Mouse (Mus musculus) heart, embryonic 11.5 days (tissue): ENCODE results near the gene Dnase1l3. TPM values are rescaled to one million over a fixed set of nuclear protein-coding genes. Genes with fewer than 3 reads are reported as not detected.

Experiments
- ATAC-seq: fragments of 200-750 bp; cut with Nextera tagmentation; replicated peaks from 2 replicates; pipeline ENCODE4 v1.8.0; 2017; ENCODE audit warnings: moderate library complexity; ENCODE audit not compliant: insufficient number of reproducible peaks, low FRiP score, low TSS enrichment
- H3K27ac ChIP-seq: fragments of 300-500 bp; sonication (generic); 2 replicates; pipeline ENCODE4 v1.5.1; 2014; ENCODE audit warnings: mild to moderate bottlenecking, low read depth, low read length
- H3K27me3 ChIP-seq: fragments of 300-500 bp; sonication (generic); 2 replicates; pipeline ENCODE4 v1.6.1; 2014; ENCODE audit warnings: mild to moderate bottlenecking, low read length, mixed read lengths; ENCODE audit not compliant: control insufficient read depth, insufficient read depth
- H3K36me3 ChIP-seq: fragments of 300-500 bp; sonication (generic); 2 replicates; pipeline ENCODE4 v1.6.1; 2014; ENCODE audit warnings: mild to moderate bottlenecking, low read length, moderate library complexity, mixed read lengths; ENCODE audit not compliant: control insufficient read depth, insufficient read depth
- H3K4me1 ChIP-seq: fragments of 300-500 bp; sonication (generic); 2 replicates; pipeline ENCODE4 v1.6.1; 2014; ENCODE audit warnings: low read length; ENCODE audit not compliant: control insufficient read depth, insufficient read depth
- H3K4me2 ChIP-seq: fragments of 300-500 bp; sonication (generic); 2 replicates; pipeline ENCODE4 v1.6.1; 2014; ENCODE audit warnings: mild to moderate bottlenecking, moderate library complexity
- H3K4me3 ChIP-seq: fragments of 300-500 bp; sonication (generic); 2 replicates; pipeline ENCODE4 v1.5.1; 2014; ENCODE audit warnings: low read depth, low read length
- H3K9ac ChIP-seq: fragments of 300-500 bp; sonication (generic); 2 replicates; pipeline ENCODE4 v1.6.1; 2014; ENCODE audit warnings: mild to moderate bottlenecking, low read depth, low read length, moderate library complexity
- H3K9me3 ChIP-seq: fragments of 300-500 bp; sonication (generic); replicated peaks from 2 replicates; pipeline ENCODE4 v1.6.1; 2016; ENCODE audit warnings: low read length; ENCODE audit not compliant: control insufficient read depth
- WGBS: fragments of 180-500 bp; shearing (Covaris S2); extraction: QIAGEN DNeasy Blood & Tissue Kit; methylation state at CpG from one replicate; pipeline ENCODE4 v1.1.7; 2014; ENCODE audit not compliant: insufficient replicate concordance; 5-methylcytosine and 5-hydroxymethylcytosine counted together
- polyA plus RNA-seq: library from polyadenylated mRNA; unstranded; fragments of >200 nt; fragmentation: Nextera tagmentation; extraction: Ambion mirVana; gene quantifications from 2 replicates; pipeline ENCODE4 v1.2.1, GENCODE M21; 2014

The Dnase1l3 gene
- polyA plus RNA-seq, 1 experiment from 2014 or later = 0.06 TPM

GRCm38 (mm10) chr14:7960616-7961015 lies 33.8 kb downstream of the Dnase1l3 start:
- Histone ChIP-seq H3K9ac (no peak overlapping the region), H3K36me3 (no peaks in the 10 kb centered on the region), H3K27me3 (no peaks in the 10 kb centered on the region), H3K9me3 (no peaks in the 10 kb centered on the region), H3K27ac (no peak overlapping the region), H3K4me2 (no peak overlapping the region), H3K4me3 (no peak overlapping the region), H3K4me1 (peaks cover 9% of the 10 kb centered on the region)
- WGBS = 49% methylated on average over 11 of the region's 11 CpGs
- ATAC-seq = no peak

DNA sequence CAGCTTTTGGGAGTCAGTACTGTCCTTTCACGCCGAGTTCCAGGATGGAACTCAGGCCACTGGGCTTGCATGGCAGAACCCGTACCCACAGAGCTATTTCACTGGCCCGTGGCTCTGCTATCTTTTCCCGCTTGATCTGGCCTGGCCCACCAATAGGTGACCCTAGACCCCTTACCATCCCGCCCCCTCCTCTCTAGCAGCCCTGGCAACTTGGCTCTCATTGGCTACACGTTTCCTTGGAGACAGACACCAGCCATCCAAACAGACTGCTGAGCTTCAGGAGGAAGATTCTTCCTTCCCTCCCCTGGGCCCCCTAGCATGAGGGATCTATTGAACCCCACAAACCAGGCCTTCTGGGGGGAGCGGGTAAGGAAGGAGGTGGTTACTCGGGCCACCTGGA lies 37.3 kb downstream of the Dnase1l3 start, which contains the start of gene Gm45521:
TSS of gene Gm45521 (plus strand) at position 240 of the 400 bp plus-strand sequence.
- 42% methylated on average over 9 of the region's 9 CpGs for WGBS
- Histone ChIP-seq H3K4me3 (no peak within 1 kb of the TSS), H3K4me1 (peaks cover 24% of the 10 kb centered on the region), H3K27ac (no peak within 1 kb of the TSS), H3K4me2 (no peak within 1 kb of the TSS), H3K27me3 (no peaks in the 10 kb centered on the region), H3K9ac (peak within 1 kb of the TSS; percentile 16; the same call in 1 of the 2 replicates), H3K36me3 (no peaks in the 10 kb centered on the region), H3K9me3 (no peaks in the 10 kb centered on the region)
- ATAC-seq = no peak

- peaks cover 25% of the 10 kb centered on the region for H3K4me1 ChIP-seq
- no peak overlapping the region for H3K27ac ChIP-seq
- no peak overlapping the region for H3K4me3 ChIP-seq
- no peaks in the 10 kb centered on the region for H3K9me3 ChIP-seq
- no peak overlapping the region for H3K4me2 ChIP-seq
- 70% methylated on average over 10 of the region's 10 CpGs for WGBS
- ATAC-seq = no peak
- no peak overlapping the region for H3K9ac ChIP-seq
- no peaks in the 10 kb centered on the region for H3K27me3 ChIP-seq
- no peaks in the 10 kb centered on the region for H3K36me3 ChIP-seq
Observed at GRCm38 (mm10) chr14:7956427-7956826, 37.9 kb downstream of the Dnase1l3 start.

DNA sequence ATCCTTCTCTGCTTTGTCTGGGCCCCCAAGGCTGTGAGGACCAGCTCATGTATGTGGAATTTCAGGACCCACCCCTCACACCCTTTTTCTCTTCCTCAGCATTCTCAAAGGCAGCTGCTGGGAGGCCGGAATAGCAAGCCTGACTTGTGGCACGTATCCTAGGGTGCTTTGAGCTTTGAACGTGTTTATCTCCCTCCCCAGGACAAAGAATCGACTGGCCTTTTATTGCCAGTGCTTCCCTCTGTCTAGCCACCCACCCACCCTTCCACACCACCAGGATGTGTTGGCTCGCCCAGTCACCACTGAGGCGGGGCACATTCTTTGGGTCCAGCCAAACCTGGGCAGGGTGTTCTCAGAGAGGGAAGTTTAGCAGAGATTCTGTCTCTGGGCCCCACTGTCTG lies 40.3 kb downstream of the Dnase1l3 start:
- WGBS = 37% methylated on average over 6 of the region's 6 CpGs
- no peaks in the 10 kb centered on the region for H3K27me3 ChIP-seq
- H3K4me1 ChIP-seq = peaks cover 23% of the 10 kb centered on the region
- ATAC-seq = no peak
- H3K27ac ChIP-seq = no peak overlapping the region
- H3K4me3 ChIP-seq = no peak overlapping the region
- H3K4me2 ChIP-seq = no peak overlapping the region
- H3K9ac ChIP-seq = no peak overlapping the region
- 0 out of 2 replicates have a peak, but pooled peaks cover 3% of the 10 kb centered on the region for H3K36me3 ChIP-seq
- no peaks in the 10 kb centered on the region for H3K9me3 ChIP-seq

DNA sequence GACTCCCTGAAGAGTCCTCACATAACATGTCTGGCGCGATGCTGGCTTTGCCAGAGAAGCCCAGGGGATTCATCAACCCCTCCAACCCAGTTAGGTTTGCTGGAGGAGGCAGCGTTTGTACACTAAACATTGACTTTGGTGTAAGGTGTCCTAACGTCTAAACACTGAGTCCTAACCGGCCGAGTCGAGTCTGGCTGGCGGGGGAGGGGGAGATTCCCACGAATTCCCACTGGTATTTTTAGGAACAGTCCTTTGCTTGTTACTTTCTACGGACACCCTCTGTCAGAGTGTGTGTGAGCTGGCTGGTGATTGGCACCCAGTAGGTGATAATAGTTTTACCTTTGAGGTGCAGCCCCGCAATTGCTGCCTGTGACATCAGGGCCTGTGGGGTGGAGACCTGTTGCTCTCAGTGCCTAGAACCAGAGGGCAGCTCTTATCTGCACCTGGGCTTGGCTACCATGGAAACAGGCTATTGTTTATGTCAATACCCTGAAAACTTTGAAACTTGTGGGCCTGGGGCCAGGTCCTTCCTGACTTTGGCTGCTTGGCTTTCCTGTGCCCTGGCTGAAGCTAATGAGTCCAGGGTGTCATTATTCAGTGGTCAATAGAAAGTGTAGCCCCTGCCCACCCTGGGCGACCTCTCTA lies 41.6 kb downstream of the Dnase1l3 start:
- Histone ChIP-seq H3K4me2 (peak overlapping the region; percentile 43), H3K9ac (peak overlapping the region; percentile 62; the same call in 1 of the 2 replicates), H3K27me3 (no peaks in the 10 kb centered on the region), H3K27ac (peak overlapping the region; percentile 82), H3K4me1 (peaks cover 23% of the 10 kb centered on the region), H3K9me3 (no peaks in the 10 kb centered on the region), H3K4me3 (no peak overlapping the region), H3K36me3 (0 out of 2 replicates have a peak, but pooled peaks cover 8% of the 10 kb centered on the region)
- WGBS = 5% methylated on average over 12 of the region's 12 CpGs
- ATAC-seq = peak; percentile 53

- Histone ChIP-seq H3K27ac (no peak overlapping the region), H3K4me1 (peaks cover 17% of the 10 kb centered on the region), H3K27me3 (no peaks in the 10 kb centered on the region), H3K4me2 (no peak overlapping the region), H3K9me3 (no peaks in the 10 kb centered on the region), H3K36me3 (peaks cover 8% of the 10 kb centered on the region; the same call in 1 of the 2 replicates), H3K9ac (no peak overlapping the region), H3K4me3 (no peak overlapping the region)
- ATAC-seq = no peak
- whole genome bisulfite sequencing = 89% methylated on average over 9 of the region's 9 CpGs
Observed at GRCm38 (mm10) chr14:7951234-7951633, 43.1 kb downstream of the Dnase1l3 start.

DNA sequence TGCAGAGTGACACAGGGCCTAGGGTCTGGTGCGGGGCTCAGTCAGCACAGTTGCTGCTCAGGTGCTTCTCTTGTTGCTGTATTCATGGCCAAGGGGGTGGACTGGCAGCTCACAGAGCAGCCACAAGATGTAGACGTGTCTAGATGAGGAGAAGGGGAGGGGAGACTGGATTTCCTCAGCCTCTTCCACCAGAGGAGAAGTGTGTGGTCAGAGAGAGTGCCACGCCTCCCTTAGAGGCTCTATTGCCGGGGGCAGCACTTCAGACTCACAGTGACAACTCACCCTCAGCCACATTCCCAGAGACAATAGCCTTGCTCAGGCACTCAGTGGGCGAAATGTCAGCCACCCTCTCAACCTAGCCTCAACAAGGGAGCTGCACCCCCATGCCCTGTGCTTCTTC lies 49.1 kb downstream of the Dnase1l3 start:
- H3K36me3 ChIP-seq = peaks cover 15% of the 10 kb centered on the region
- no peak overlapping the region for H3K4me3 ChIP-seq
- 59% methylated on average over 5 of the region's 5 CpGs for WGBS
- no peak overlapping the region for H3K4me2 ChIP-seq
- H3K4me1 ChIP-seq = peaks cover 4% of the 10 kb centered on the region; the same call in 1 of the 2 replicates
- ATAC-seq = no peak
- no peaks in the 10 kb centered on the region for H3K9me3 ChIP-seq
- H3K9ac ChIP-seq = no peak overlapping the region
- no peaks in the 10 kb centered on the region for H3K27me3 ChIP-seq
- H3K27ac ChIP-seq = no peak overlapping the region

- WGBS = 55% methylated on average over 8 of the region's 8 CpGs
- Histone ChIP-seq H3K36me3 (peaks cover 18% of the 10 kb centered on the region), H3K9me3 (no peaks in the 10 kb centered on the region), H3K27me3 (no peaks in the 10 kb centered on the region), H3K4me1 (peaks cover 4% of the 10 kb centered on the region; the same call in 1 of the 2 replicates), H3K27ac (no peak overlapping the region), H3K4me3 (no peak overlapping the region), H3K9ac (no peak overlapping the region), H3K4me2 (no peak overlapping the region)
- no peak for ATAC-seq
Observed at GRCm38 (mm10) chr14:7944349-7945039, 49.9 kb downstream of the Dnase1l3 start.
